Mouse (Mus musculus) spleen, embryonic (tissue): ENCODE measurements at regions not wholly inside any gene's neighbourhood (a gene's known extent, or its start where the extent isn't known, plus 50 kb on each side); places are given as distances from the start of the nearest gene placed in this dataset.
"Not testable (repeated sequence)": the region's sequence is repeated elsewhere in the genome, so short reads cannot be mapped to it uniquely, and the experiment has no call there.

Experiments used
- CTCF ChIA-PET: fragments of 350-600 bp; sonication (Branson Sonifier 250); formaldehyde crosslinking; loops from one replicate; lab custom pipeline; 2022; lab: Charles Lee

DNA sequence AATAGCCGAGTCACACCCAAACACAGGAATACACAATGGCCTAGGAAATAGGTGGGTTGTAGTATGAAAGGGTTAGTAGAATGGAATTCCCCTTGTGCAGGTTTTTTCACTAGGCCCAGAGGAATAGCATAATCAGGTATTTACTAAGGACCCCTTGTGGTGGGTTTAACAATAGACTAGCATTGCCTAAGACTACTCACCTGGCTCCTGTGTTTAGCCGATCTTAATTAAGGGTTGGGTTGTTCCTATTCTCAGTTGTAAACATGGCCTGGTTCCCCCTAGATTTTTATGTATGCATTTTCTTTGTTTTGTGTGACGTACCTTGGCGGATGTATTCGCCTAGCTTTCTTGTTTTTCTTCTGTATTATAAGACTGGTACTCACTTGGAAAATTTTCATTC lies 90.8 kb upstream of the Srd5a2 start:
- CTCF ChIA-PET: not testable (repeated sequence)

DNA sequence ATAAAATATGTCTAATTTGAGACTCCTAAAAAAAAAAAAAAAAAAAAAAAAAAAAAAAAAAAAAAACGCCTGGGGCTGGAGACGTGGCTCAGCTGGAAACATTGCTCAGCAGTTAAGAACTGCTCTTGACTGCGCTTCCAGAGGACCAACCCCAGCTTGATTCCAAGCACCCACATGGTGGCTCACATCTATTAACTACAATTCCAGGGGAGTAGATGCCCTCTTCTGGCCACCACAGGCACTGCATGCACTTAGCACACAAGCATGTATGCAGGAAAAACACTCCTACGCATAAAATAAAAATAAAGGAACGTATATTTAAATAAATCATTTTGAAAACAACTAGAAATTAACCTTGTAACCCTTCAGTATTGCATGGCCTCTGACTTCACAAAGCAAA lies 87.3 kb upstream of the Srd5a2 start:
- CTCF ChIA-PET: interaction anchor here (0.7 kb wide), 1 partner anchor 12 kb away, joined by 4 read pairs; no protein-coding TSS in a partner anchor

DNA sequence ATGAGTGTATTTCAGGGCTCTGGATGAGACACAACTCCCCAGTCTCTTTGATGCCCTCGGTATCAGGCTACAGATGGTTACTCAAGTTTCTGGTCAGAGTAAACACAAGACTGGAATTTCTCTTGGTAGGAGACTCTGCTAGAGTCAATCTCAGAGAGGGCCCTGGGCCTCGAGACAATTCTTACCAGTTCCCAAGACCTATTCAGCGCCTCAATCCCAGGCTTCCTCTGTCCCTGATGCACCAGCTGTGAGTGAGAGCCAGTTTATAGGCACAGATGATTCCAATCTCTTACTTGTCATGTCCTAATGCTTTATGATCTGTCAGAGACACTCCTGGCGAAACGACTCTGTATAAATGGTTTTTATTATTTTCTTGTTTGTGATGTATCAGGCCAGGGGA lies 83.8 kb upstream of the Srd5a2 start:
- CTCF ChIA-PET: interaction anchor here (0.6 kb wide), 1 partner anchor 1532 kb away, joined by 4 read pairs; no protein-coding TSS in a partner anchor

DNA sequence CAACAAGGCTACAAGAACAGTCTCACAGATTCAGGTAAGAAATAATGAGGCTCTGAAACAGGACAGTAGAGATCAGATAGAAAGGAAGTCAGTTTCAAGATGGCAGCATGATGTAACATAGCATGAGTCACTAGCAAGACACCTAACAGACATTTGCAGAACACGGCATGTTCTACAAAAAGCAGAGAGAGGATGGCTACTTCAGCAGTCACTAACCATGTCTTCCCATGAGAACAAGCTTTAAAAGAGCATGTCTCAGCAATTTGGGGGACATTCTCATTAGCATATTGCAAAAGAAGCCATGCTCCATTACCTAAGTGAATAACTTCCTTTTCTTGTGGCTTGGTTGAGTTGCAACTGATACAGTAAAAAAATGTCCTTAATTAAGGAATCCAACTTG lies 75.2 kb upstream of the Srd5a2 start:
- CTCF ChIA-PET: interaction anchor here (0.6 kb wide), 1 partner anchor 12 kb away, joined by 4 read pairs; no protein-coding TSS in a partner anchor

DNA sequence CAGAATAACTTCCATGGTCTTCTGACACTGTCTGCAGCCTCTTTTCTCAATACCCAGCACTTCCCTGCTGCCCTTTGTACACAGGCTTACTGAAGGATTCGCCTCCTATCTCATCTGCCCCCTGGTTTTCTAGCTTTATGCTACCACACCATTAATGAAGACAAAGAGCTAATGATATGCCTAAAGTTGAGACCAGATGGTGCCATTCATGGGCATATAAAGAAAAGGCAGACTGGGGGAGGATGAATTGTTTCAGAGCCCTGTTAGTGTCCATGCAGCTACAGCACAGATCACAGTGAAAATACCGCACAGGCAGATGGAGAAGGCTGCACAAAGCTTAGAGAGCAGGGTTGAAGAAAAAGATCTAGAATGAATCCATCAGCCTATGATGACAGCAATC lies 73.3 kb upstream of the Srd5a2 start:
- CTCF ChIA-PET: no interaction called here
